Mouse (Mus musculus): ENCODE measurements around the gene Faf2. TPM values are rescaled to one million over a fixed set of nuclear protein-coding genes. Genes with fewer than 3 reads are reported as not detected.

Faf2 gene
- total and polyA plus RNA-seq, 3 experiments = 40.8 to 51.7 (median 43.7) TPM

GRCm38 (mm10) chr13:54693558-54694347, 72.2 kb downstream of the Faf2 start, which contains the start of gene Rnf44:
TSS of gene Rnf44 (minus strand) at chr13:54693907.
- peaks cover 11% of the 10 kb centered on the region for H3K27me3 ChIP-seq (replicated peaks)
- peaks cover 12 to 37% of the 10 kb centered on the region in 2 experiments for H3K4me1 ChIP-seq (ENCODE audit: control insufficient read depth in 1 of 2, insufficient read depth in 2 of 2)
- H3K9ac ChIP-seq (ENCODE audit: insufficient read depth, low read depth) = peak within 1 kb of the TSS; percentile 91
- no peaks in the 10 kb centered on the region for H3K9me3 ChIP-seq (replicated peaks; ENCODE audit: low read length)
- H3K36me3 ChIP-seq (replicated peaks in 1 of 2; ENCODE audit: control insufficient read depth in 1 of 2, insufficient read depth in 1 of 2, low read length in 1 of 2) = peaks cover 0 to 8% of the 10 kb centered on the region in 2 experiments
- TF ChIP-seq POLR2A (IDR thresholded peaks at IDR 0.05; ENCODE audit: low read depth, low read length) (peak; percentile 22; the same call in 1 of the 2 replicates), MAX (IDR thresholded peaks at IDR 0.05; ENCODE audit: low read length) (peak; percentile 65; the same call in 1 of the 2 replicates), MYC (IDR thresholded peaks at IDR 0.05; ENCODE audit: low read depth, low read length) (no peak), EP300 (IDR thresholded peaks at IDR 0.05; ENCODE audit: low read length) (no peak), RAD21 (IDR thresholded peaks at IDR 0.05; ENCODE audit: low read depth, low read length) (no peak), MEF2A (IDR thresholded peaks at IDR 0.05; ENCODE audit: borderline replicate concordance, low read depth, low read length) (peak; percentile 71), BHLHE40 (IDR thresholded peaks at IDR 0.05; ENCODE audit: low read depth, low read length) (no peak; the same call in 1 of the 2 replicates), SIN3A (IDR thresholded peaks at IDR 0.05; ENCODE audit: low read length) (peak; percentile 96), E2F4 (IDR thresholded peaks at IDR 0.05; ENCODE audit: insufficient replicate concordance, low read depth, low read length) (no peak), NRF1 (IDR thresholded peaks at IDR 0.05; ENCODE audit: low read depth, low read length) (peak; percentile 50; the same call in 1 of the 2 replicates), NELFE (IDR thresholded peaks at IDR 0.05; ENCODE audit: low read depth, low read length) (peak; percentile 73), ELF1 (IDR thresholded peaks at IDR 0.05; ENCODE audit: low read depth, low read length) (peak; percentile 92), SMC3 (IDR thresholded peaks at IDR 0.05; ENCODE audit: low read depth, low read length) (no peak), USF1 (IDR thresholded peaks at IDR 0.05; ENCODE audit: low read depth, low read length) (no peak; the same call in 1 of the 2 replicates), ETS1 (conservative IDR thresholded peaks at IDR 0.05; ENCODE audit: low read depth, low read length) (0 out of 2 replicates have a peak, but pooled peaks have one; percentile 23), TCF12 (IDR thresholded peaks at IDR 0.05; ENCODE audit: low read depth, low read length) (peak; percentile 72), POLR2AphosphoS2 (IDR thresholded peaks at IDR 0.05; ENCODE audit: low read depth, low read length) (no peak), ZMIZ1 (IDR thresholded peaks at IDR 0.05; ENCODE audit: low read depth, low read length) (peak; percentile 76; the same call in 1 of the 2 replicates), CHD1 (IDR thresholded peaks at IDR 0.05; ENCODE audit: low read depth, low read length) (peak; percentile 100), IRF4 (IDR thresholded peaks at IDR 0.05; ENCODE audit: low read depth, low read length) (peak; percentile 67), RCOR1 (conservative IDR thresholded peaks at IDR 0.05; ENCODE audit: low read depth, low read length) (no peak; the same call in 1 of the 2 replicates), UBTF (IDR thresholded peaks at IDR 0.05; ENCODE audit: low read depth, low read length) (0 out of 2 replicates have a peak, but pooled peaks have one; percentile 53), JUND (conservative IDR thresholded peaks at IDR 0.05; ENCODE audit: low read depth, low read length) (no peak), MAZ (IDR thresholded peaks at IDR 0.05; ENCODE audit: low read depth, low read length) (peak; percentile 96), MXI1 (IDR thresholded peaks at IDR 0.05; ENCODE audit: low read depth, low read length) (peak; percentile 77; the same call in 1 of the 2 replicates), KAT2A (IDR thresholded peaks at IDR 0.05; ENCODE audit: insufficient replicate concordance, low read length) (peak; percentile 70; the same call in 1 of the 2 replicates), TBP (conservative IDR thresholded peaks at IDR 0.05; ENCODE audit: low read depth, low read length) (no peak)
- H3K27ac ChIP-seq (ENCODE audit: insufficient read depth, low read depth) = peak within 1 kb of the TSS; percentile 95
- peak within 1 kb of the TSS; percentile 79 for H3K4me2 ChIP-seq (ENCODE audit: insufficient read depth, low read depth, poor library complexity, severe bottlenecking)
- H3K4me3 ChIP-seq (replicated peaks in 1 of 3; ENCODE audit: low read depth in 2 of 3, low read length in 2 of 3, poor library complexity in 1 of 3) = peak within 1 kb of the TSS; percentile 92 to 98 (median 97)
- in situ Hi-C loops (cut with MboI; ENCODE audit: low pct_ligation_motif_present, low pct_unique_long_range_greater_than_20kb, low sequenced_read_pairs) (no loop called here), dilution Hi-C loops (cut with MboI; ENCODE audit: extremely low pct_ligation_motif_present, extremely low pct_unique_long_range_greater_than_20kb, low sequenced_read_pairs) (no loop called here)
- peak; percentile 97 for DNase-seq (ENCODE audit: extremely low read depth)
- peaks cover 11% of the 10 kb centered on the region for H3K79me2 ChIP-seq (replicated peaks; ENCODE audit: control insufficient read depth, extremely low read depth, insufficient read depth, poor library complexity, severe bottlenecking)

All from CH12.LX (cell line).